Comparison of ENCODE assay signal across 32 mouse cellular contexts in genomic region chr12:30249068-30249467, GRCm38 (mm10).
DNase-seq lines count a peak whose midpoint lies in the region; ATAC-seq and TF ChIP-seq lines count a peak whose summit lies in the region.
"Had no signal": no experiment of that assay in that cellular context is flagged by ENCODE, and none has a peak within 500 bp of the region (broad histone marks: within the 10 kb centered on the region; RNA-seq: fewer than 3 reads in every experiment).

No protein-coding gene starts in this region.

- 90% methylated on average over 3 of the region's 3 CpGs for WGBS in forebrain, postnatal 0 days
- 86% methylated on average over 3 of the region's 3 CpGs for WGBS in forebrain, embryonic 12.5 days
- 91% methylated on average over 3 of the region's 3 CpGs for WGBS in midbrain, embryonic 11.5 days
- 90% methylated on average over 3 of the region's 3 CpGs for WGBS in midbrain, embryonic 10.5 days
- WGBS in midbrain, embryonic 15.5 days: 85% methylated on average over 3 of the region's 3 CpGs

- no peaks in the 10 kb centered on the region for H3K36me3 ChIP-seq in forebrain, postnatal 0 days (ENCODE audit: insufficient read depth)
- no peaks in the 10 kb centered on the region for H3K36me3 ChIP-seq in forebrain, embryonic 12.5 days (replicated peaks)
- no peaks in the 10 kb centered on the region for H3K36me3 ChIP-seq in midbrain, embryonic 11.5 days (ENCODE audit: control insufficient read depth, insufficient read depth, low read length)
- no peaks in the 10 kb centered on the region for H3K36me3 ChIP-seq in midbrain, embryonic 10.5 days
- no peaks in the 10 kb centered on the region for H3K36me3 ChIP-seq in midbrain, embryonic 15.5 days (replicated peaks)
- H3K36me3 ChIP-seq: embryonic facial prominence, embryonic 10.5 days; embryonic facial prominence, embryonic 15.5 days; hindbrain, embryonic 13.5 days; limb, embryonic 15.5 days; liver, embryonic 13.5 days; neural tube, embryonic 15.5 days had no signal

- peak; percentile 76 for ATAC-seq in forebrain, postnatal 0 days
- no peak for ATAC-seq in forebrain, embryonic 12.5 days (ENCODE audit: low FRiP score)
- no peak for ATAC-seq in midbrain, embryonic 11.5 days (ENCODE audit: low FRiP score)
- ATAC-seq in midbrain, embryonic 15.5 days (replicated peaks): peak; percentile 70
- ATAC-seq in monocyte, adult 5-6 weeks (replicated peaks; ENCODE audit: insufficient number of reproducible peaks, low FRiP score, low TSS enrichment, poor library complexity, severe bottlenecking): no peak
- ATAC-seq: lung, postnatal 0 days; Patski had no signal

- TF ChIP-seq CTCF in forebrain, postnatal 0 days (IDR thresholded peaks at IDR 0.05; ENCODE audit: low read depth): no peak

- no peaks in the 10 kb centered on the region for H3K9me3 ChIP-seq in forebrain, postnatal 0 days (ENCODE audit: low read length)
- no peaks in the 10 kb centered on the region for H3K9me3 ChIP-seq in forebrain, embryonic 12.5 days
- H3K9me3 ChIP-seq in midbrain, embryonic 11.5 days (ENCODE audit: control insufficient read depth, low read length): no peaks in the 10 kb centered on the region
- H3K9me3 ChIP-seq in midbrain, embryonic 10.5 days (replicated peaks): no peaks in the 10 kb centered on the region
- no peaks in the 10 kb centered on the region for H3K9me3 ChIP-seq in midbrain, embryonic 15.5 days
- H3K9me3 ChIP-seq: embryonic facial prominence, embryonic 10.5 days; embryonic facial prominence, embryonic 15.5 days; hindbrain, embryonic 13.5 days; limb, embryonic 15.5 days; liver, embryonic 13.5 days; neural tube, embryonic 15.5 days had no signal

- no peak overlapping the region for H3K4me3 ChIP-seq in forebrain, postnatal 0 days (ENCODE audit: low read depth, low read length)
- H3K4me3 ChIP-seq in forebrain, embryonic 12.5 days (replicated peaks): no peak overlapping the region
- no peak overlapping the region for H3K4me3 ChIP-seq in midbrain, embryonic 11.5 days (ENCODE audit: low read depth, low read length)
- no peak overlapping the region for H3K4me3 ChIP-seq in midbrain, embryonic 10.5 days
- H3K4me3 ChIP-seq in midbrain, embryonic 15.5 days: no peak overlapping the region
- H3K4me3 ChIP-seq: embryonic facial prominence, embryonic 10.5 days; embryonic facial prominence, embryonic 15.5 days; hindbrain, embryonic 13.5 days; layer of hippocampus, adult 2 months; left cerebral cortex, adult 2 months; limb, embryonic 15.5 days; liver, embryonic 13.5 days; megakaryocyte, embryonic 14.5 days; neural tube, embryonic 15.5 days had no signal

- H3K27ac ChIP-seq in forebrain, postnatal 0 days (ENCODE audit: low read depth, low read length): no peak overlapping the region
- H3K27ac ChIP-seq in forebrain, embryonic 12.5 days: no peak overlapping the region
- H3K27ac ChIP-seq in midbrain, embryonic 11.5 days (ENCODE audit: low read depth, low read length): no peak overlapping the region
- H3K27ac ChIP-seq in midbrain, embryonic 10.5 days (replicated peaks): no peak overlapping the region
- no peak overlapping the region for H3K27ac ChIP-seq in midbrain, embryonic 15.5 days
- H3K27ac ChIP-seq: embryonic facial prominence, embryonic 10.5 days; embryonic facial prominence, embryonic 15.5 days; hindbrain, embryonic 13.5 days; layer of hippocampus, adult 2 months; left cerebral cortex, adult 2 months; limb, embryonic 15.5 days; liver, embryonic 13.5 days; neural tube, embryonic 15.5 days had no signal

- no peaks in the 10 kb centered on the region for H3K27me3 ChIP-seq in forebrain, postnatal 0 days (ENCODE audit: insufficient read depth, low read length)
- no peaks in the 10 kb centered on the region for H3K27me3 ChIP-seq in forebrain, embryonic 12.5 days
- no peaks in the 10 kb centered on the region for H3K27me3 ChIP-seq in midbrain, embryonic 11.5 days (ENCODE audit: control insufficient read depth, insufficient read depth, low read length)
- H3K27me3 ChIP-seq in midbrain, embryonic 10.5 days (ENCODE audit: low read depth, poor library complexity, severe bottlenecking): no peaks in the 10 kb centered on the region
- no peaks in the 10 kb centered on the region for H3K27me3 ChIP-seq in midbrain, embryonic 15.5 days (replicated peaks)
- H3K27me3 ChIP-seq: embryonic facial prominence, embryonic 15.5 days; hindbrain, embryonic 13.5 days; limb, embryonic 15.5 days; liver, embryonic 13.5 days; megakaryocyte, embryonic 14.5 days; neural tube, embryonic 15.5 days had no signal

- no peak overlapping the region for H3K9ac ChIP-seq in forebrain, postnatal 0 days
- no peak overlapping the region for H3K9ac ChIP-seq in forebrain, embryonic 12.5 days
- no peak overlapping the region for H3K9ac ChIP-seq in midbrain, embryonic 11.5 days (ENCODE audit: low read length)
- no peak overlapping the region for H3K9ac ChIP-seq in midbrain, embryonic 15.5 days
- H3K9ac ChIP-seq: embryonic facial prominence, embryonic 15.5 days; hindbrain, embryonic 13.5 days; limb, embryonic 15.5 days; liver, embryonic 13.5 days; neural tube, embryonic 15.5 days had no signal

- no peaks in the 10 kb centered on the region; the same call in 1 of the 2 replicates for H3K4me1 ChIP-seq in forebrain, postnatal 0 days (ENCODE audit: insufficient read depth)
- no peaks in the 10 kb centered on the region for H3K4me1 ChIP-seq in forebrain, embryonic 12.5 days
- no peaks in the 10 kb centered on the region for H3K4me1 ChIP-seq in midbrain, embryonic 11.5 days (ENCODE audit: control insufficient read depth, insufficient read depth, low read length)
- no peaks in the 10 kb centered on the region for H3K4me1 ChIP-seq in midbrain, embryonic 10.5 days
- H3K4me1 ChIP-seq in midbrain, embryonic 15.5 days: 0 out of 2 replicates have a peak, but pooled peaks cover 6% of the 10 kb centered on the region
- H3K4me1 ChIP-seq: embryonic facial prominence, embryonic 10.5 days; embryonic facial prominence, embryonic 15.5 days; hindbrain, embryonic 13.5 days; limb, embryonic 15.5 days; liver, embryonic 13.5 days; megakaryocyte, embryonic 14.5 days; neural tube, embryonic 15.5 days had no signal

- H3K4me2 ChIP-seq in forebrain, postnatal 0 days (ENCODE audit: low read depth): no peak overlapping the region
- H3K4me2 ChIP-seq in forebrain, embryonic 12.5 days: no peak overlapping the region
- H3K4me2 ChIP-seq in midbrain, embryonic 11.5 days: no peak overlapping the region
- H3K4me2 ChIP-seq in midbrain, embryonic 15.5 days: no peak overlapping the region
- H3K4me2 ChIP-seq: embryonic facial prominence, embryonic 15.5 days; hindbrain, embryonic 13.5 days; limb, embryonic 15.5 days; liver, embryonic 13.5 days; neural tube, embryonic 15.5 days had no signal

- peak; percentile 60 for DNase-seq in forebrain, postnatal 0 days
- DNase-seq in midbrain, embryonic 11.5 days (ENCODE audit: low spot score, missing footprints): peak; percentile 65
- DNase-seq in midbrain, embryonic 10.5 days (ENCODE audit: low spot score): no peak
- peak; percentile 45 for DNase-seq in brain, adult 2 months (ENCODE audit: low read depth, low spot score)
- no peak for DNase-seq in adrenal gland, postnatal 14 days
- DNase-seq: adrenal gland, postnatal 36 days; cerebellum, adult 8-10 months; cerebellum, postnatal 25 days; gastrocnemius, postnatal 10 days; heart, postnatal 36 days; kidney, adult 2 months; kidney, postnatal 36 days; left cerebral cortex, postnatal 4 days; liver, embryonic 13.5 days; lung, adult 18-20 months; lung, postnatal 4 days; spleen, adult 18-20 months; thymus, adult 18-20 months; thymus, postnatal 25 days had no signal

Comparison
In these comparisons a context has a peak if more than half of its experiments do, and no peak if none do; other contexts are left out.
1. ATAC-seq: peak in forebrain, postnatal 0 days (single experiment) and midbrain, embryonic 15.5 days (single experiment); none in forebrain, embryonic 12.5 days (single experiment), midbrain, embryonic 11.5 days (single experiment) and monocyte, adult 5-6 weeks (single experiment).
2. DNase-seq: peak in forebrain, postnatal 0 days (single experiment), midbrain, embryonic 11.5 days (single experiment) and brain, adult 2 months (single experiment); none in midbrain, embryonic 10.5 days (single experiment) and adrenal gland, postnatal 14 days (single experiment).